Mouse (Mus musculus) megakaryocyte, embryonic 14.5 days (primary cell): ENCODE measurements around the gene Gm21983.
A peak's percentile ranks its signal among the peaks of the same experiment; 100 is the strongest.

Experiments used
- FLI1 ChIP-seq: IDR thresholded peaks from 2 replicates; pipeline ENCODE4 v1.6.1; 2012; ENCODE audit warnings: low read length, inconsistent platforms, mixed read lengths
- GATA1 ChIP-seq: IDR thresholded peaks from 3 replicates; pipeline ENCODE4 v1.6.1; 2012; ENCODE audit warnings: mixed read lengths, low read length, inconsistent platforms, borderline replicate concordance

DNA sequence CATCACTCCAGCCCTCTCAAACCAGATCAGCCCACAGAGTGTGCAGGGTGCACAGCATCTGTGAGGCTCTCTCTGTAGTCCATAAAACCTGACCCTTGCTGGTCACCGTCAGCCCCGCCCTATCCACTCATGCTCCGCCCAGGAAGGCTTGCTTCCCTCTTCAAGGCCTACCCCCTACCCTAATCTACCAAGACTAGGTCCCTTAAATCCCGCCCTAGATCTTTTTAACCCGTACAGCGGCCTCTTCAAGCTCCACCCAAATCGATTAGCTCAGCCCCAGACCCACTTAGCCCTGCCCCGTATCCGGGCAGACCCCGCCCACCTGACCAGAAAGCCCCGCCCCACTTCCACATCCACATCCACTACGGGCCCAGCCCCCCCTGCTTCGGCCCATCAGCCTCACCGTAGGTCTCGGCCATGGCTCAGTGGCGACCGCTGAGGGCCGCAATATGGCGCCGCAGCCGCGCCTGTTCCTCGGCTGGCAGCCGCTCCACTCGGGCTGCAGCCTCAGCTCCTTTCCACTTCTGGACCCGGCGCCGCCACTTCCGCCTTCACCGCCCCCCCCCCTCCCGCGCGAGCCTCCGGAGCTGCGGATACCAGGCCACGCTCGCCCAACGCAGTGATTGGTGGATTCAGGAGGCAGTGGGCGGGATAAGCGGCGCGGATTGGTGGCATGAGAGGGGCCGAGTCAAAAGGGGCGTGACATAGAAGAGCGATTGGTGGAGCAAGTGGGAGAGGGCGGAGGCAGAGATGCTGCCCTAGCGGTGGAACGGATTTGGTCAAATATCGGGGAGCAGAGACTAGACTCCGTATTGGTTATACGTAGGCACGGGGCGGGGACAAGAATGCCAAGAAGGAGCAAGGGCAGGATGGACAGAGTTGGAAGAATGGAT is 2.3 kb downstream of the Gm21983 start, which contains the start of gene Rab4b:
- no peak for TF ChIP-seq GATA1
- TF ChIP-seq FLI1: peak; percentile 20; the same call in 1 of the 2 replicates
